Mouse (Mus musculus) hindbrain, embryonic 14.5 days (tissue): ENCODE measurements around the gene Gm10553. TPM values are rescaled to one million over a fixed set of nuclear protein-coding genes. Genes with fewer than 3 reads are reported as not detected.
"Not testable (repeated sequence)": the region's sequence is repeated elsewhere in the genome, so short reads cannot be mapped to it uniquely, and the experiment has no call there.

ENCODE experiments used
- ATAC-seq: fragments of 200-750 bp; cut with Nextera tagmentation; 2 replicates; pipeline ENCODE4 v1.8.0; 2017; ENCODE audit warnings: moderate number of reproducible peaks, mild to moderate bottlenecking, moderate TSS enrichment, moderate library complexity; ENCODE audit not compliant: low FRiP score
- DNase-seq: peaks from one replicate; pipeline ENCODE4 v3.0.0-alpha.2; 2015; ENCODE audit warnings: low spot score
- H3K27ac ChIP-seq: fragments of 300-500 bp; sonication (generic); 2 replicates; pipeline ENCODE4 v1.5.1; 2014; ENCODE audit warnings: mild to moderate bottlenecking, moderate library complexity
- H3K27me3 ChIP-seq: fragments of 300-500 bp; sonication (generic); 2 replicates; pipeline ENCODE4 v1.6.1; 2014; ENCODE audit warnings: mild to moderate bottlenecking, low read length, mixed read lengths; ENCODE audit not compliant: control insufficient read depth, insufficient read depth
- H3K36me3 ChIP-seq: fragments of 300-500 bp; sonication (generic); replicated peaks from 2 replicates; pipeline ENCODE4 v1.6.1; 2014; ENCODE audit not compliant: control insufficient read depth, insufficient read depth
- H3K4me1 ChIP-seq: fragments of 300-500 bp; sonication (generic); replicated peaks from 2 replicates; pipeline ENCODE4 v1.6.1; 2014; ENCODE audit warnings: antibody characterized with exemption, low read length, mixed read lengths; ENCODE audit not compliant: control insufficient read depth, insufficient read depth
- H3K4me2 ChIP-seq: fragments of 300-500 bp; sonication (generic); replicated peaks from 2 replicates; pipeline ENCODE4 v1.6.1; 2014; ENCODE audit warnings: mild to moderate bottlenecking, moderate library complexity
- H3K4me3 ChIP-seq: fragments of 300-500 bp; sonication (generic); replicated peaks from 2 replicates; pipeline ENCODE4 v1.5.1; 2014; ENCODE audit warnings: mild to moderate bottlenecking, low read length
- H3K9ac ChIP-seq: fragments of 300-500 bp; sonication (generic); 2 replicates; pipeline ENCODE4 v1.6.1; 2014
- H3K9me3 ChIP-seq: fragments of 300-500 bp; sonication (generic); 2 replicates; pipeline ENCODE4 v1.6.1; 2016; ENCODE audit warnings: low read length; ENCODE audit not compliant: control insufficient read depth
- WGBS: fragments of 180-500 bp; shearing (Covaris S2); extraction: QIAGEN DNeasy Blood & Tissue Kit; methylation state at CpG from one replicate; pipeline ENCODE4 v1.1.7; 2014; 5-methylcytosine and 5-hydroxymethylcytosine counted together
- polyA plus RNA-seq: library from polyadenylated mRNA; unstranded; fragments of >200 nt; fragmentation: Nextera tagmentation; extraction: Ambion mirVana; gene quantifications from 2 replicates; pipeline ENCODE4 v1.2.1, GENCODE M21; 2014

The Gm10553 gene
- not detected in 2 replicates for polyA plus RNA-seq

DNA sequence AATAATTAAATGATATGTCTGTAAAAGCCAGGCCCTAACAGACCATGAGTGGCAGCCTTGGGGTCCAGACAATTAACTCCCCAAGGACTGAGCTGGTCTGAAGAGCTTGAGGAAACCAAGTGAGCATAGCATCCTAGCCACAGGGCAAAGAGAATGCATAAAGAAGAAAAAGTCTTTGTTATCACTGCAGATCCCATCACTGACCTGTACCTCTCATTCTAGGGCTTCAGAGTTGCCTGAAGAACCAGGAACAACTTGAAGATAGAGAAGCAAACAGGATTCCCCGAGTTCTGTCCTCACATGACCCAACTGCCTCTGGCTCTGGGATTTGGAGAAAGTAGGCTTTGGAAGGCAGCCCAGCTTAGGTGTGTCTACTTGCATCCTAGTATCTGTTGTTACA, at the start of gene Gm10553:
TSS of gene Gm10553 (plus strand) at position 301 of the 400 bp plus-strand sequence.
- H3K9ac ChIP-seq, H3K36me3 ChIP-seq, H3K4me3 ChIP-seq, DNase-seq, H3K4me1 ChIP-seq, H3K4me2 ChIP-seq, ATAC-seq, H3K27me3 ChIP-seq, H3K27ac ChIP-seq, H3K9me3 ChIP-seq: not testable (repeated sequence)
- WGBS, result 79% methylated on average over 1 of the region's 1 CpGs

DNA sequence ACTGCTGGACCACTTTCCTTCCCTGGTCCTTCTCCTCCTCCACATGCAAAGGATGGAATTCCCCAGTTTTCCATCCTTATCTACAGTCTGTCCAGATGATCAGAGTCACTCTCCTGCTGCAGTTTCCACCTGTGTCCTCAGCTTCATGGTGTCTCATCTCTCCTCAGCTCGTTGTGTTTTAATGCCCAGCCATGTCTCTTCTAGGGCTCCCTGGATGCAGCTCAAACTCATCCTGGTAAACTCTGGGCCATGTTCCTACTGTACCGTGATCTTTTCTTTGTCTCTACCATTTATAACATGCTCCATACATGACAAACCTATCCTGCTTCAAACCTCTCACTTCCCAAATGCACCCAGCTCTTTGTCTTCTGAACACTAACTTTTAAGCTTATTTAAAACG, 28.3 kb upstream of the Gm10553 start:
- H3K27ac ChIP-seq, H3K36me3 ChIP-seq, H3K27me3 ChIP-seq, DNase-seq, H3K4me2 ChIP-seq, H3K9ac ChIP-seq, H3K4me3 ChIP-seq, H3K4me1 ChIP-seq, H3K9me3 ChIP-seq, ATAC-seq: not testable (repeated sequence)
- WGBS, result 66% methylated on average over 3 of the region's 3 CpGs

DNA sequence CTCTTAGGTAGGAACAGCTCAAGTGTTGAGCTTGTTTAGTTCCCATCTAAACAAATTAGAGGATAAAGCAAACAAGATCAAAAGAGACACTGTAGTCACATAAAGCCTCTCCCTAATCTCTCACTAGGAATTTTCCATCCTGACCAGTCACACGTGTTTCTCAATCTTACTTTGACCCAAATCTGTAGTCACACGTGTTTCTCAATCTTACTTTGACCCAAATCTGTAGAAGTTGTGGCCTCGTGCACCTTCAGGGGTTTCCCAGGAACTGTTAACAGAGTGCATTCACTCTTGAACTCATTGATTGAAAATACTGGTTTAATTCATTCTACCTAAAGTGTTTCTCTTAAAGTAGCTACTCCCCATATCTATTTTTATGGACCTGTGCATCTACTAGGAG, 26.9 kb upstream of the Gm10553 start:
- H3K27me3 ChIP-seq, H3K9me3 ChIP-seq, ATAC-seq, H3K4me1 ChIP-seq, H3K36me3 ChIP-seq, H3K9ac ChIP-seq, H3K4me2 ChIP-seq, H3K4me3 ChIP-seq, H3K27ac ChIP-seq, DNase-seq: not testable (repeated sequence)
- WGBS, result 66% methylated on average over 3 of the region's 3 CpGs

DNA sequence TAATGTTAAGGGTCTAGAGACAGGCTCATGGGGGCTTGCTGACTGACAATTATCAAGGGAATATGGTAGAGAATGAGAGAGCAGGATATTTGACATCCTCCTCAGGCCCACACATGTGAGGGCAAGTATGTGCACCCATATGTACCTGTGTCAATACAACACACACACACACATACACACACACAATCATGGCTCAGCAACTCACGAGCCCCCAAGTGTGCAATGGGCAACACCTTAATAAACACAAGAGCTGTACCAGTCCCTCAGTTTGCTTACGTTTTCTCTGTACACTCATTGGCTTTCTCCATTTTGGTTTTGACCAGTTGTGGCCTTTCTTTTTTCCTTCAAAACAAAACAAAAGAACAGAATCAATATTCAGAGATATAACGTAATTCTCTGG, 15.2 kb upstream of the Gm10553 start:
- H3K4me2 ChIP-seq, H3K36me3 ChIP-seq, H3K27me3 ChIP-seq, H3K4me3 ChIP-seq, ATAC-seq, H3K9me3 ChIP-seq, H3K4me1 ChIP-seq, H3K27ac ChIP-seq, H3K9ac ChIP-seq, DNase-seq: not testable (repeated sequence)
- 65% methylated on average over 3 of the region's 3 CpGs for WGBS

DNA sequence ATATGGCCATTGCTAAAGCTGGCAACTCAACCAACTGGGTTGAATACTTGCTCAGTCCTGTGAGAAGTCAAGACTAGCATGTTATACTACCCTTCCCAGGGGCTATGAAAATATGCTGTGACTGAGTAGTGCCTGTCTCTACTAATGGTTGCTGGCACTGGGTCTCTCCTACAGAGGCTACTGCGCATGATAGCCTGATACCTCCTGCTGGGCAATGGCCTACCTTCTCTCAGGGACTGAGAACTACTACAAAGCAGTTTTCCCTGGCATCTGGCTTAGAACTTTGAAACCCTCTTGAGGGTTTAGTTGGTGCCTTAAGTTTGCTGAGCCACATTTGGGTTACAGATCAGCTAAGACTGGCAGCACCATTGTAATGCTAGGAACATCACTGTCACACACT, 13.8 kb upstream of the Gm10553 start:
- H3K4me3 ChIP-seq, ATAC-seq, H3K27me3 ChIP-seq, H3K9ac ChIP-seq, DNase-seq, H3K4me1 ChIP-seq, H3K9me3 ChIP-seq, H3K27ac ChIP-seq, H3K36me3 ChIP-seq, H3K4me2 ChIP-seq: not testable (repeated sequence)
- WGBS, result 75% methylated on average over 1 of the region's 1 CpGs

DNA sequence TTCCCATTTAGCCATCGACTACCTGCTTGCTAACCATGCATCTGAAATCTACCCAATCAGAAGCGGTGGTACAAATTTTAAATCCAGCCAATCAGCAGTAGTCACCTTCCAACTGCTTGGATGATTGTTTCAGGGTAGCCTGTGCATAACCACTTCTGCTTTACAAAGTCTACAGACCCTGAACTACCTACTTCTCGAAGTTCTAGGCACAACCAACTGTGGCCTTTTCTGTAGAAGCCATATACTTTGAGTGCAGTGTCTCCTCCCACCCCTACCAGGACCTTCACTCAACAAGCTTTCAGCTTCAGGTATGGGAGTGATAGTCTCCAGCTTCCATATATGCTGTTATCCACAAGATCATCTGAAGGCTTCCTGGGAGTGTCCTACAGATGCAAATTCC, 7.8 kb upstream of the Gm10553 start:
- not testable (repeated sequence) for H3K9me3 ChIP-seq, ATAC-seq, H3K27me3 ChIP-seq, DNase-seq, H3K9ac ChIP-seq, H3K4me2 ChIP-seq, H3K36me3 ChIP-seq, H3K4me3 ChIP-seq, H3K27ac ChIP-seq, H3K4me1 ChIP-seq
- 47% methylated on average over 1 of the region's 3 CpGs for WGBS

DNA sequence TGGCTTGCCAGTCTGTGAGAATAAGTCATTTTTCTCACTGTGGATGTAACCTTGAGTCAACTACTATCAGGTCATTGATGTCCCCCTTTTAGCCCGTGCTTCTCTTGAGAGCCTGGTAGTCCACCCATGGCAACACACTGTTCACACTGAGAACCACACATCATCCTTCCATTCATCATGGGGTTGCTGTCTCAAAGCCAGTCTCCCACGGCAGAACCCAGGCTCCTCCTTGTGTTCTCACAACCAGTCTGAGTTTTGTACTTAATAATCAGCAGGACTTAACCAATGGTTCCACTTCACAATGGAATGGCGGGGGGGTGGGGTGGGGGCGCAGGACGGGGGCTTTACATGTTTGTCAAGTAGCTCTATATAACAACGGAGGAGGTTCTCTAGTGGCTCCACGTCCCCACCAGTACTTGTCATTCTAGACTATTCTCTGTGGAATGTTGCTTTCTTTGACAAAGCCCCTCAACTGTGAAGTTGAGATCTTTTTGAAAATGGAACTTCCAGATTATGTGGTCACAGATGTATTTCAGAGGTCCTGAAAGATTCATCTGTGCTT, 6.9 kb upstream of the Gm10553 start:
- H3K27ac ChIP-seq, H3K4me1 ChIP-seq, DNase-seq, H3K4me3 ChIP-seq, H3K36me3 ChIP-seq, H3K4me2 ChIP-seq, ATAC-seq, H3K27me3 ChIP-seq, H3K9ac ChIP-seq, H3K9me3 ChIP-seq: not testable (repeated sequence)
- WGBS, result 85% methylated on average over 6 of the region's 7 CpGs

DNA sequence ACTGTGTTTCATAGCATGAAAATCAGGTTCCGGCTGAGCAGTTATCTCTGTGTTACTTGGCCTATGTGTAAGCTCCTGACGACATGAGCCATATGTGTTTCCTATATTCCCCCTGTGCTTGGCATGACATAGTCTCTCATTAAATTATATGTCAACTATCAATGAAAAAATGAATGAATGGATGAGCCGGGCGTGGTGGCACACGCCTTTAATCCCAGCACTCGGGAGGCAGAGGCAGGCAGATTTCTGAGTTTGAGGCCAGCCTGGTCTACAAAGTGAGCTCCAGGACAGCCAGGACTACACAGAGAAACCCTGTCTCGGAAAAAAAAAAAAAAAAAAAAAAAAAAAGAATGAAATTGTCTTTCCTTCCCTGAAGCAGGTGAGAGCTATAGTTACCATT, 883 bp upstream of the Gm10553 start:
- not testable (repeated sequence) for H3K27me3 ChIP-seq

DNA sequence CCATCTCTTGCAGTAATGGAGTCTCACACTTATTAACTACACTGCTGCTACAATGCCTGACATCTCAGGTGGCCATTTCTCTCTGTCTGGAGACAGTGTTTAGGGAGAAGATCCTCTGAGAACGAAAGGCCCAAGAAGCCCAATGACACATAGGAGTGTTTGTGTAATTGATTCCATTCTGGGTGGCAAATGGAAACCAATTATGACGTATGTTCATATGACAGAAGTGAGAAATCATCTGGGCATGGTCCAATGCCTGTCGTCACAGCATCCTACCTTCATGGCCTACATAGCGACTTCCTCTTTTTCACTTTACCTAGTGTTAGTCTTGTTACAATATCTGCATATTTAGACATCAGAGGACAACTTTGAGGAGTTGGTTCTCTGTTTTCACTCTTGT, 1.8 kb downstream of the Gm10553 start:
- not testable (repeated sequence) for H3K9me3 ChIP-seq, H3K36me3 ChIP-seq, H3K27ac ChIP-seq, H3K27me3 ChIP-seq, H3K9ac ChIP-seq, H3K4me1 ChIP-seq, H3K4me2 ChIP-seq, DNase-seq, H3K4me3 ChIP-seq, ATAC-seq
- WGBS, result 90% methylated on average over 4 of the region's 4 CpGs

More for the DNA sequence above, 883 bp upstream of the Gm10553 start:
- DNase-seq, H3K4me3 ChIP-seq, H3K4me2 ChIP-seq, H3K36me3 ChIP-seq, ATAC-seq, H3K4me1 ChIP-seq, H3K27ac ChIP-seq, H3K9ac ChIP-seq, H3K9me3 ChIP-seq: not testable (repeated sequence)
- WGBS, result 86% methylated on average over 5 of the region's 7 CpGs

DNA sequence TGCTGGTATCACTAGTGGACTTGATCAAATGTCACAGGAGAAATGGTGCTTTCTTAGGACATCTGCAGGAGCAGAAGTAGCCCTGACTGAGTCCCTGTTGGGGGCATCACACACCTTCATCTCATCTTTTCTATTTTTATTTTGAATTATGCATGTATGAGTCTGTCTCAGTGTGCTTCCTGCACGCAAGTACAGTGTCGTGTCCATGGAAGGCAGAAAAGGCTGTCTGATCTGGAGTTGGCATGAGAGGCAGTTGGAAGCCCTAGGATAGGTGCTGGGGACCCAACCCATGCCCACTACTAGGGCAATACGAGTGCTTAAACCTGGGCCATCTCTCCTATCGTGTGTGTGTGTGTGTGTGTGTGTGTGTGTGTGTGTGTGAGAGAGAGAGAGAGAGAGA, 5.4 kb downstream of the Gm10553 start:
- not testable (repeated sequence) for ATAC-seq, H3K27me3 ChIP-seq

More for the DNA sequence above, 5.4 kb downstream of the Gm10553 start:
- WGBS, result 82% methylated on average over 4 of the region's 4 CpGs
- H3K4me3 ChIP-seq, H3K9ac ChIP-seq, H3K4me1 ChIP-seq, H3K36me3 ChIP-seq, H3K9me3 ChIP-seq, DNase-seq, H3K27ac ChIP-seq, H3K4me2 ChIP-seq: not testable (repeated sequence)
